In the genomic region with DNA sequence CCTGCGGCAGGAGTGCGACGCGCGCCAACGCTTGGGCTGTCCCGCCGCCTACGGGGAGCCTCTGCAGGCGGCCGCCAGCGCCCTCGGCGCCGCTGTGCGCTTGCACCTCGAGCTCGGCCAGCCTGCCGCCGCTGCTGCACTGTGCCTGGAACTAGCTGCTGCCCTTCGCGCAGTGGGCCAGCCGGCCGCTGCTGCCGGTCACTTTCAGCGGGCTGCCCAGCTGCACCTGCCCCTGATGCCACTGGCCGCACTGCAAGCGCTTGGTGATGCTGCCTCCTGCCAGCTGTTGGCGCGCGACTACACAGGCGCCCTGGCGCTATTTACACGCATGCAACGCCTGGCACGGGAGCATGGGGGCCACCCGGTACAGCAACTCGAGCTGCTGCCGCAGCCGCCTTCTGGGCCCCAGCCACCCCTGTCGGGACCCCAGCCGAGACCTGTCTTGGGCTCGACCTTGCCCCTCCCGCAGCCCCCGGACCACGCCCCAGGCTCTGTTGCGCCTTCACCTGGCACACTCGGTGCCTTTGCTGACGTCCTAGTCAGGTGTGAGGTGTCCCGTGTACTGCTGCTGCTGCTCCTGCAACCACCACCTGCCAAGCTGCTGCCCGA, we compare ENCODE assay signal across 8 mouse cellular contexts. TPM values are rescaled to one million over a fixed set of nuclear protein-coding genes. Genes with fewer than 3 reads are reported as not detected.
DNase-seq lines count a peak whose midpoint lies in the region; ATAC-seq and TF ChIP-seq lines count a peak whose summit lies in the region.

No protein-coding gene starts in this region.

- H3K4me2 ChIP-seq in embryonic facial prominence, embryonic 14.5 days (ENCODE audit: low read depth, low read length), result peak overlapping the region; percentile 75
- H3K4me2 ChIP-seq in heart, embryonic 11.5 days, result peak overlapping the region; percentile 81
- H3K4me2 ChIP-seq in neural tube, embryonic 13.5 days, result peak overlapping the region; percentile 66
- peak overlapping the region; percentile 70 for H3K4me2 ChIP-seq in stomach, postnatal 0 days (replicated peaks; ENCODE audit: low read depth)

- TF ChIP-seq CTCF in stomach, postnatal 0 days (IDR thresholded peaks at IDR 0.05; ENCODE audit: low read depth), result peak; percentile 41; the same call in 1 of the 2 replicates

- no peak for TF ChIP-seq EP300 in stomach, postnatal 0 days (optimal IDR thresholded peaks at IDR 0.05)

- H3K36me3 ChIP-seq in embryonic facial prominence, embryonic 14.5 days (ENCODE audit: control insufficient read depth, insufficient read depth, low read length), result no peaks in the 10 kb centered on the region
- H3K36me3 ChIP-seq in heart, embryonic 11.5 days (ENCODE audit: control insufficient read depth, insufficient read depth, low read length), result no peaks in the 10 kb centered on the region
- H3K36me3 ChIP-seq in neural tube, embryonic 13.5 days, result no peaks in the 10 kb centered on the region
- no peaks in the 10 kb centered on the region for H3K36me3 ChIP-seq in stomach, postnatal 0 days (ENCODE audit: control insufficient read depth, insufficient read depth, low read length)

- WGBS in embryonic facial prominence, embryonic 14.5 days, result 17% methylated on average over 11 of the region's 51 CpGs
- WGBS in heart, embryonic 11.5 days (ENCODE audit: insufficient replicate concordance), result 14% methylated on average over 51 of the region's 51 CpGs
- 30% methylated on average over 39 of the region's 51 CpGs for WGBS in neural tube, embryonic 13.5 days
- WGBS in stomach, postnatal 0 days, result 17% methylated on average over 30 of the region's 51 CpGs

- peak; percentile 78 for ATAC-seq in embryonic facial prominence, embryonic 14.5 days (ENCODE audit: low read depth)
- peak; percentile 26; the same call in 1 of the 2 replicates for ATAC-seq in heart, embryonic 11.5 days (replicated peaks; ENCODE audit: insufficient number of reproducible peaks, low FRiP score, low TSS enrichment)
- ATAC-seq in neural tube, embryonic 13.5 days (ENCODE audit: low read depth), result peak; percentile 77
- ATAC-seq in stomach, postnatal 0 days (ENCODE audit: low FRiP score, low TSS enrichment), result peak; percentile 52

- peak; percentile 42 for DNase-seq in 3T3-L1 (ENCODE audit: low read depth, low spot score)
- peak; percentile 73 for DNase-seq in adrenal gland, postnatal 14 days
- peak; percentile 53 for DNase-seq in embryonic facial prominence, embryonic 14.5 days (ENCODE audit: low spot score)
- peak; percentile 63 for DNase-seq in kidney, postnatal 10 days
- peak; percentile 54 to 59 for DNase-seq in lung, adult 18-20 months
- DNase-seq in stomach, postnatal 0 days (ENCODE audit: low spot score), result peak; percentile 67

- peak overlapping the region; percentile 88 for H3K27ac ChIP-seq in embryonic facial prominence, embryonic 14.5 days (replicated peaks; ENCODE audit: low read depth, low read length)
- peak overlapping the region; percentile 73 for H3K27ac ChIP-seq in heart, embryonic 11.5 days (ENCODE audit: low read depth, low read length)
- H3K27ac ChIP-seq in neural tube, embryonic 13.5 days (replicated peaks), result peak overlapping the region; percentile 96
- H3K27ac ChIP-seq in stomach, postnatal 0 days (replicated peaks), result peak overlapping the region; percentile 94

- peak overlapping the region; percentile 58 for H3K4me3 ChIP-seq in embryonic facial prominence, embryonic 14.5 days (ENCODE audit: low read depth, low read length)
- H3K4me3 ChIP-seq in heart, embryonic 11.5 days (ENCODE audit: low read depth, low read length), result peak overlapping the region; percentile 58
- H3K4me3 ChIP-seq in neural tube, embryonic 13.5 days, result peak overlapping the region; percentile 62
- peak overlapping the region; percentile 61 for H3K4me3 ChIP-seq in stomach, postnatal 0 days (ENCODE audit: low read depth, low read length)

- H3K27me3 ChIP-seq in embryonic facial prominence, embryonic 14.5 days (replicated peaks; ENCODE audit: control insufficient read depth, insufficient read depth, low read length), result peaks cover 6% of the 10 kb centered on the region
- peaks cover 10% of the 10 kb centered on the region for H3K27me3 ChIP-seq in heart, embryonic 11.5 days (ENCODE audit: control insufficient read depth, insufficient read depth, low read length)
- H3K27me3 ChIP-seq in neural tube, embryonic 13.5 days, result no peaks in the 10 kb centered on the region
- H3K27me3 ChIP-seq in stomach, postnatal 0 days (ENCODE audit: control insufficient read depth, insufficient read depth, low read length), result no peaks in the 10 kb centered on the region

- peak overlapping the region; percentile 69 for H3K9ac ChIP-seq in embryonic facial prominence, embryonic 14.5 days (ENCODE audit: low read depth, low read length)
- H3K9ac ChIP-seq in heart, embryonic 11.5 days (ENCODE audit: low read depth, low read length), result peak overlapping the region; percentile 72
- H3K9ac ChIP-seq in neural tube, embryonic 13.5 days, result peak overlapping the region; percentile 83
- H3K9ac ChIP-seq in stomach, postnatal 0 days (ENCODE audit: low read length), result peak overlapping the region; percentile 73

- no peaks in the 10 kb centered on the region for H3K9me3 ChIP-seq in embryonic facial prominence, embryonic 14.5 days (ENCODE audit: control insufficient read depth, low read length)
- H3K9me3 ChIP-seq in heart, embryonic 11.5 days (replicated peaks; ENCODE audit: control insufficient read depth, low read length), result no peaks in the 10 kb centered on the region
- no peaks in the 10 kb centered on the region for H3K9me3 ChIP-seq in neural tube, embryonic 13.5 days
- H3K9me3 ChIP-seq in stomach, postnatal 0 days (ENCODE audit: control insufficient read depth, low read length), result no peaks in the 10 kb centered on the region

- no peaks in the 10 kb centered on the region for H3K4me1 ChIP-seq in embryonic facial prominence, embryonic 14.5 days (ENCODE audit: control insufficient read depth, insufficient read depth, low read length)
- H3K4me1 ChIP-seq in heart, embryonic 11.5 days (ENCODE audit: control insufficient read depth, insufficient read depth, low read length), result no peaks in the 10 kb centered on the region
- H3K4me1 ChIP-seq in neural tube, embryonic 13.5 days (replicated peaks), result peaks cover 20% of the 10 kb centered on the region
- no peaks in the 10 kb centered on the region for H3K4me1 ChIP-seq in stomach, postnatal 0 days (replicated peaks; ENCODE audit: control insufficient read depth, insufficient read depth)

RNA-seq across cellular contexts. Expression of gene F8a, which starts 0.6 kb away (rescaled TPM):
- 7.6 and 8.4 TPM in 2 replicates for total RNA-seq in adrenal gland, postnatal 14 days (2021)
- polyA plus RNA-seq in embryonic facial prominence, embryonic 14.5 days (2014; fragmentation: Nextera tagmentation; extraction: Ambion mirVana), result 10.6 and 11.1 TPM in 2 replicates
- polyA plus RNA-seq in heart, embryonic 11.5 days (2014; fragmentation: Nextera tagmentation; extraction: Ambion mirVana), result 8.4 and 9.2 TPM in 2 replicates
- polyA plus RNA-seq in neural tube, embryonic 13.5 days (2015; fragmentation: Nextera tagmentation; extraction: Ambion mirVana), result 29.9 and 33.8 TPM in 2 replicates
- polyA plus RNA-seq in stomach, postnatal 0 days (2015; fragmentation: Nextera tagmentation; extraction: Ambion mirVana), result 20.4 and 22.5 TPM in 2 replicates

RNA-seq across cellular contexts. Expression of gene Xlr4c, which starts 14.2 kb away (rescaled TPM):
- total RNA-seq in adrenal gland, postnatal 14 days (2021), result 0.85 and 1.2 TPM in 2 replicates
- polyA plus RNA-seq in embryonic facial prominence, embryonic 14.5 days (2014; fragmentation: Nextera tagmentation; extraction: Ambion mirVana), result 0.13 and 0.24 TPM in 2 replicates
- polyA plus RNA-seq in heart, embryonic 11.5 days (2014; fragmentation: Nextera tagmentation; extraction: Ambion mirVana), result 0.20 and 0.62 TPM in 2 replicates
- polyA plus RNA-seq in neural tube, embryonic 13.5 days (2015; fragmentation: Nextera tagmentation; extraction: Ambion mirVana), result 0.69 TPM in 1 of 2 replicates, not detected in the other
- polyA plus RNA-seq in stomach, postnatal 0 days (2015; fragmentation: Nextera tagmentation; extraction: Ambion mirVana), result 1.5 and 1.8 TPM in 2 replicates

RNA-seq across cellular contexts. Expression of gene Xlr4b, which starts 14.6 kb away (rescaled TPM):
- 1.7 and 3.7 TPM in 2 replicates for total RNA-seq in adrenal gland, postnatal 14 days (2021)
- 0.83 and 2.2 TPM in 2 replicates for polyA plus RNA-seq in embryonic facial prominence, embryonic 14.5 days (2014; fragmentation: Nextera tagmentation; extraction: Ambion mirVana)
- polyA plus RNA-seq in heart, embryonic 11.5 days (2014; fragmentation: Nextera tagmentation; extraction: Ambion mirVana), result 0.44 and 0.76 TPM in 2 replicates
- polyA plus RNA-seq in neural tube, embryonic 13.5 days (2015; fragmentation: Nextera tagmentation; extraction: Ambion mirVana), result 0.74 and 1.2 TPM in 2 replicates
- 1.3 and 2.0 TPM in 2 replicates for polyA plus RNA-seq in stomach, postnatal 0 days (2015; fragmentation: Nextera tagmentation; extraction: Ambion mirVana)

RNA-seq across cellular contexts. Expression of gene Xlr3c, which starts 36.5 kb away (rescaled TPM):
- not detected in 2 replicates for total RNA-seq in adrenal gland, postnatal 14 days (2021)
- polyA plus RNA-seq in embryonic facial prominence, embryonic 14.5 days (2014; fragmentation: Nextera tagmentation; extraction: Ambion mirVana), result 0.21 and 0.46 TPM in 2 replicates
- not detected in 2 replicates for polyA plus RNA-seq in heart, embryonic 11.5 days (2014; fragmentation: Nextera tagmentation; extraction: Ambion mirVana)
- 0.57 and 0.65 TPM in 2 replicates for polyA plus RNA-seq in neural tube, embryonic 13.5 days (2015; fragmentation: Nextera tagmentation; extraction: Ambion mirVana)
- not detected in 2 replicates for polyA plus RNA-seq in stomach, postnatal 0 days (2015; fragmentation: Nextera tagmentation; extraction: Ambion mirVana)

RNA-seq across cellular contexts. Expression of gene Xlr3b, which starts 36.7 kb away (rescaled TPM):
- 8.9 and 10.4 TPM in 2 replicates for total RNA-seq in adrenal gland, postnatal 14 days (2021)
- polyA plus RNA-seq in embryonic facial prominence, embryonic 14.5 days (2014; fragmentation: Nextera tagmentation; extraction: Ambion mirVana), result 8.8 and 23.2 TPM in 2 replicates
- polyA plus RNA-seq in heart, embryonic 11.5 days (2014; fragmentation: Nextera tagmentation; extraction: Ambion mirVana), result 7.2 and 7.4 TPM in 2 replicates
- polyA plus RNA-seq in neural tube, embryonic 13.5 days (2015; fragmentation: Nextera tagmentation; extraction: Ambion mirVana), result 21.3 and 22.3 TPM in 2 replicates
- 2.1 and 3.0 TPM in 2 replicates for polyA plus RNA-seq in stomach, postnatal 0 days (2015; fragmentation: Nextera tagmentation; extraction: Ambion mirVana)

Comparison
In these comparisons a context has a peak if more than half of its experiments do, and no peak if none do; other contexts are left out.
1. Peak in every context shown above with its lines: DNase-seq, ATAC-seq, H3K4me3 ChIP-seq and H3K27ac ChIP-seq.
2. ATAC-seq: peak in every context shown above with its lines; median percentile 78 in embryonic facial prominence, embryonic 14.5 days; 77 in neural tube, embryonic 13.5 days; 52 in stomach, postnatal 0 days; 26 in heart, embryonic 11.5 days.